Mouse (Mus musculus) ovary, adult 18-20 months (tissue): ENCODE results near the gene Atp6v0d1.
A peak's percentile ranks its signal among the peaks of the same experiment; 100 is the strongest.
"Not testable (repeated sequence)": the region's sequence is repeated elsewhere in the genome, so short reads cannot be mapped to it uniquely, and the experiment has no call there.

Experiments used
- DNase-seq: peaks from one replicate; pipeline ENCODE4 v3.0.0; 2022; ENCODE audit warnings: low spot score, mixed read lengths

Atp6v0d1 gene

DNA sequence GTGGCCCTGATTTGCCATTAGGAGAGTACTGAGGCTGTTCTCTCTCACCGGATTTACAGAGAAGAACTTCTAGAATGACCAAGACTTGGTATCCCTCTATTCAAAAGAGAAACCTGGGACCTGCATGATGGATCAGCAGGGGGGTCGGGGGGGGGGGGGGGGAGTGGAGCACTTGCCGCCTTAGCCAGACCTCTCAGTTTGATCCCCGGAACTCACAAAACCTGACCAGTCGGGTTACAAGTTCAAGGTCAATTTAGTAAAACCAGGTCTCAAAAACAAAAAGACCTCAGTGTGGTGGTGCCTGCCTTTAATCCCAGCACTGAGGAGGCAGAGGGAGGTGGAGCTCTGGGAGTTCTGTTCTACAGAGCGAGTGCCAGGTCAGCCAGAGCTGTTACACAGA is 8.9 kb upstream of the Atp6v0d1 start:
- DNase-seq: no peak

DNA sequence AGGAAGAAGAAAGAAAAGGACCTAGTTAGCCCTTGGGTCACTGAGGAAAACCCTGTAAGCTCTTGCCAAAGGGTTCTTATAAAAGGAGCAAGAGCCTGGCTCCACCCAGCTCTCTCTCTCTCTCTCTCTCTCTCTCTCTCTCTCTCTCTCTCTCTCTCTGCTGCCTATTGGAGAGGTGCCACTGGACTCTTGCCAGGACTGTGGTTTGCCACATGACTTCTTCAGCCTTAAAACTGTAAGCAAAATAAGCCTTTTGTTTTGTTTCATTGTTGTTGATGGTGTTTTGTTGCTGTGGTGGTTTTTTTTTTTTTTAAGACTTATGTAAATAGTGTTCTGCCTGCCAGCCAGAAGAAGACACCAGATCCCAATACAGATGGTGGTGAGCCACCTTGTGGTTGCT is 7.6 kb upstream of the Atp6v0d1 start:
- peak; percentile 37 for DNase-seq

DNA sequence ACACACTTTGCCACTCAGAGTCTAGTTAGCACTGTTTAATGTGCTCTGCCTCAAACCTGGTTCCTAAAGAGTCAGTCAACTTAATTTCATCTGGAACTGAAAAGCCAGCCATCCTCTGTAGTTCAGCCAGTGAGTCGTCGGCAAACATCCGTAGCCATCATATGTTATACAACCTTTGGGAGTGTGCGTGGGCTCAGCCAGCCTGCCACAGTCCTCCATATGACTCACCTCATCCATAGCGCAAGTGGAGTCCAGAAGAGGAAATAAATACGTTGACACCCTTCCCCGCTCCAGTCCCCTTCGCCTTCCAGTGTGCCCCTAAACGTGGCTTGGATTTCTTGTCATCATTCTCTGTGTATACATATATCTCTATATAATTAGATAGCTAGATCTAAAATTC is 6.0 kb upstream of the Atp6v0d1 start:
- DNase-seq: no peak

DNA sequence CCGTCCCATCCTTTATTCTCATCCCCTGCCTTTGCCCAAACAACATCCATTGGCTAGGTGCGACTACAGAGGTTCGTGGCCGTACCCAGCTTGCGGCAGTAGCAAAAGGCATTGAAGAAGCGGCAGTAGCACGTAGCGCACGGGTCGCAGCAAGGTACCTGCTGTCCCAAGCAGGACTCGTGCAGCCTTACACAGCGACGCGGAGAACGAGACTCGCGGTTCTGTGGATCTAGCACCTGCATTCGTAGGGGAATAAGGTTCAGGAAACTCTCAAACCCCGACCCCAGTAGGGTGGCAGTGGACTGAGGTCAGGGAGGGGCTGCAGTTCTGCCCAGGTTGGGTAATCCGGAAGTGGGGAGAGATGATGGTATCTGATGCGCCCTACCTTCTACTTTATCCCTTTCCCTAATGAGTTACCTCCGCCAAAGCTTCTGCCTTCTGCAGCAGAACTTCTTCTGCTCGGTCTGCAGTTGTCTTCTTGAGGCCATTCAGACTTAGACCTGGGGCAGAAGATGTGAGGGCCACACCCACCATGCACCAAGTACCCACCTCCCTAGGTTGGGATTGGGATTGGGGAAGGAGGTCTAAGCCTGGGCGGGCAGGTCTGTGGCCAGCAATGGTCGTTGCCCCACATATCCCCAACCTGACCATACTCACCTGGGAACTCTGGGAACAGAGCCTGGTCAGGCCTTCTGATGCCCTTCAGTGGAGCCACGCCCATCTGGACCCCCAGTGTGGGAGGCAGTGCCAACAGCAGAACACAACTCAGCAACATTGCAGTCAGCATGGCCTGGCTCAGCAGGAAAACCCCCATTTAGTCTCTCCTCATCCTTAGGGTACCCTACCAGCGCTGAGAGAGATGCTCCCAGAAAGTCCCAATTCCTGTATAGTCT is 1.1 kb upstream of the Atp6v0d1 start:
- no peak for DNase-seq

DNA sequence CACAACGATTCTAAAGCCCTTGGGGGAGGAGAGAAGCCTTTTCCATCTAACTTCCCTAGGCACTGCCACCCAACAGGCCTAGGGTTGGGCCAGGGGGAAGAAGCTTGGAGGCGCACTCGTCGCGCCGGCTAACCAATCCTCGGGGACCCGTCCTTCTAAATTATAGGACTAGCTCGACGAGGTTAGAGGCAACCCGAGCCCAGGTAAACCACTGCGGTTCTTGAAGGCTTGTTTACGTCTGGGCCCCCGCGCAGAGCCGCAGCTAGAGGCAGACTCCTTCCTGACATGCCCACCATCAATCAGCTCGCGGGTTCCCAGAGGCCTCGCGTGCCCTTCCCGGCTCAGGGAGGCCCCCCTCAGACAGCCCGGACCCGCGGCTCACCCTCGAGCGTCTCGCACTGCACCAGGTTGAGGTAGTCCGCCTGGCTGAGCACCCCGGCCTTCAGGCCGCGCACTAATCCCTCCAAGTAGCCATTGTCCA is 406 bp downstream of the Atp6v0d1 start:
- peak; percentile 16 for DNase-seq

DNA sequence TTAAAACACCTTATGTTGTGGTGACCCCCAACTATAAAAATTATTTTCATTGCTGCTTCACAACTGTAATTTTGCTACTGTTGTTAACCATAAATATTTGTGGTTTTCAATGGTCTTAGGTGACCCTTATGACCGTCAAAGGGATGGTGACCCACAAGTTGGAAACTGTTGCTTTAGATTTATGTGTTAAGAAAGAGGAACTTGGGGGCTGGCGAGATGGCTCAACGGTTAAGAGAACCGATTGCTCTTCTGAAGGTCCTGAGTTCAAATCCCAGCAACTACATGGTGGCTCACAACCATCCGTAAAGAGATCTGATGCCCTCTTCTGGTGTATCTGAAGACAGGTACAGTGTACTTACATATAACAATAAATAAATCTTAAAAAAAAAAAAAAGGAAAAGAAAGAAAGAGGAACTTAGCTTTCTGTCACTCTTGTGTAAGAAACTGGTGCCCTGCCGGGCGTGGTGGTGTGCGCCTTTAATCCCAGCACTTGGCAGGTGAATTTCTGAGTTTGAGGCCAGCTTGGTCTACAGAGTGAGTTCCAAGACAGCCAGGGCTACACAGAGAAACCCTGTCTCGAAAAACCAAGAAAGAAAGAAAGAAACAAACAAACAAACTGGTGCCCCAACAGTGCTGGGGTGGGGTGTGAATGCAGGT is 1.1 kb downstream of the Atp6v0d1 start:
- DNase-seq: not testable (repeated sequence)

DNA sequence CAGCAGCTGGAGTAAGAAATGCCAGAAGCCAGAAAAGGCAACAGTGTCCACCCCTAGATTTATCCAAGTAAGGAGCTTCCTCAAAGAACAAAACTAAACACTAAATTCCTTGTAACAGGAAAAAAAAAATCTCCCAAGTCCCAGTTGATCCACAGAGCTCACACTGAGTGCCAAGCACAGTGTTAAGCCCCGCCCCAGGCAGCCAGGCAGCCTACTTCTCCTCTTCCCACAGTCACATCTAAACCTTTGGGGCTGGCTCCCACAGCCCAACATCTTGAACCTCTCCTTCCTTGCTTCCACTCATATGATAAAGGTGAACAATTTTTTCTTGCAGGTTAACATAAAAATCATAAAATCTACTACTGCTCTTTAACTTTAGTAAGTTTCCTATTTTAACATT is 2.0 kb downstream of the Atp6v0d1 start:
- no peak for DNase-seq

DNA sequence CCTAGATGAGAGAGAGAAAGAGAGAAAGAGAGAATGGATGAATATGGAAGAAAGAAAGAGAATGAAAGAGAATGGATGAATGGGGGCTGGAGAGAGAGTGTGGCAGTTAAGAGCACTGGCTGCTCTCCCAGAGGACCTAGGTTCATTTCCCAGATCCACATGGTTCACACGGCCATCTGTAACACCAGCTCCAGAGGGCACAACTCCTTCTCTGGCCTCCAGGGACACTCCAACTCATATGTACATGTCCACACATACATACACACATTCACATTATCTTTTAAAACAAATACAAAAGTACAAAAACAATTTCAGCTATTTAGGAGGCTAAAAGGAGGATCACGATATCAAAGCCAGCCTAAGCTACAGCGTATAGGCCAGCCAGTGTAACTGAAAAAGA is 3.0 kb downstream of the Atp6v0d1 start:
- no peak for DNase-seq

DNA sequence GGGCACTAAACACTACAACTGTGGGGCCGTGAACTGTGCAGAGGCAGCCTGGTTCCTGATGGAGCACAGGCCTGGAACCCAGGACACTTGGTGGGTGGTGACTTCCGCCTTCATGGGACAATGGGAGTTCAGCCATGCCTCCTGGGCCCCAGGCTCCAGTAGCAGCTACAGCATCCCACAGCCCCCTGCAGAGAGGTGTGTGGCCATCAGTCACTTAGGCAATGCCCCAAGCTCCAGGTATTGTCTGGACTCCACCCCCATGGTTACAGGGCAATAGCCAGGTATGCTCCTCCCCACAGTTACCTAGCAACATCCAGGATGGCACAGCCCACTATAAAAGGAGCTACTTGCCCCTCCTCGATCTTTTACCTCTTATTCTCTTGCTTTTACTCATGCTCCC is 10.6 kb downstream of the Atp6v0d1 start:
- DNase-seq: no peak

DNA sequence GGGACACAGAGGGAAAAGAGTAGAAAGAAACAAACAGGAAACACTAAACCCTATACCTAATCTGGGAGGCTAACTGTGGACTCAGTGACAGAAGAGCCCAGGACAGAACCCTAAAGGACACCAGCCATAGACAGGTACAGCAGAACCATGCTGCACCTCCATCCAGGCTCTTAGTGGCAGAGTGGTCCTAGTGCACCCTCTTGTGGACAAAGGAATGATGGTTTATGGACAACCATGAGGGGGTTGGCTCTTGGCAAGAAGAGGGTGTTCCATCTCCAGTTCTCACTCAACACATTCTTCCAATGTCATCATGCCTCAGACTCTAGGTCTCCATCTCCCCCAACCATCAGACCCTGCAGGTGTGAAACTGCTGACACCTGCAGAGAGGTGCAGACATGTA is 11.8 kb downstream of the Atp6v0d1 start:
- DNase-seq: no peak

DNA sequence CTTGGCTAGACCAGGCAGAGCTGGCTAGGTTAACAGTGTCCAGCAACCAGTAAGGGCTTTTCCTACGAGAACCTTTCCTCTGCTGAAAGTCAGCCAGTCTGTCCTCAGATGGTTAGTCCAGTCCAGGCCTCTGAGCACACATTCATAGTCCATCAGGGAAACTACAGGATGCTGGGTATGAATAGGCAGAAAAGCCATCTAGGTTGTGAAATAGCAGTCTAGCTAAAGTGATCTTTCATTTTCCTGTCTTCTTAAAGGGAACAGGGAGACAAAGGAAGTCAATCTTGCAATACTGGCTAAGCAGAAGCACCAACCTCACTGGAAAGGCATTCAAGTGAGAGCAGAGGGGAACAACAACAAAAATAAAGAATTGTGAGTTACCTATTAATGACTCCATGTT is 13.0 kb downstream of the Atp6v0d1 start:
- DNase-seq: no peak

DNA sequence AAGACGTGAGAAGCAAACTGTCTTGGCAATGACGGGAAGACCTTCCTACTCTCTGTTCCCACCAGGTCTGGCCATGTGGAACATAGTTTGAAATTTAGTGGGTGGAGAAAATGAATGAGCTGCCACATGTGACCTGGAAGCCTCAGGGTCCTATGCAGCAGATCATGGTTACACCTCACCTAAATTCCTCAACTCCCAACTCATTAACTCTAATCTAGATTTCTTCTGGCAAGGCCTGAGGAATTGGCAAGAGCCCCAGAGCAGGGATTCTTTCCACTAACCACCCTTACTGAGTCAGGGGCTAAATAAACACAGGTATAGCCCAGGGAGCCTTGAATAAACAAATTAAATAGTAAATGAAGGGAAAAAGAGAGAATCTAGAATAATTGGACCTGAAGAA is 13.8 kb downstream of the Atp6v0d1 start:
- no peak for DNase-seq

DNA sequence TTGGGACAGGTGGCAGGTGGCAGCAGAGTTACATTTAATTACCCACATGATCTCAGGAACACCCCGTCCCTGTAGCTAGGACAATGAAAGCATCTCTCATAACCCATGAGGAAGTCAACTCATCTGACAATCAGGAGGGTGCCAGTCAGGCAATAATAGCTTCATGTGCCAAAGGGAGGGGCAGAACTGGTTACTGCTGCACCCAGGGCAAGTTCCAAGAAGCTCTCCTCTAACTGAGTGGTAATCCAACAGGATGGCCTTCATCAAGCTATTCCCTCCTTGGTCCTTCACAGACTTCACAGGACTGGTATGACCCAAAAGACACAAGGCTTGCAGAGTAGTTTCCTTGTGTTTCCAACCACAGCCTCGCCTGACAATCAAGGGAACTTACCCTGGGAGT is 15.8 kb downstream of the Atp6v0d1 start:
- no peak for DNase-seq

DNA sequence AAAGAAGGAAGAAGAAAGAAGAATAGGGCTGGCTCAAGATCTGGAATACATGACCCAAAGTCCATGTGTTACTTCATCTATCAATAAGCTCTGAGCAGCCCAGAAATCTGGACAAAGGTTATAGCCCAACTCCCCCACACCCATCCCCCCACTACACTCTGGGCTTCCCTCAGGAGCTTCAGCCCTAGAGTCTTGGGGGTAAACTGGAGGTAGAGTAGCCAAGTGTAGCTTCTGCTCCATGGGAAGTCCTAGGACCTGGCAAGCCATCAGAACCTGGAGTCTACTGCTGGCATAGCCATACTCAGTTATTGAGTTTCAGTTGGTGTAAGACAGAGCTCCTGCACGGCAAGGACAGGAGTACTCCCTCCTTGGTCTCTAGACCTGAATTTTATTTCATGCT is 16.3 kb downstream of the Atp6v0d1 start:
- DNase-seq: no peak

DNA sequence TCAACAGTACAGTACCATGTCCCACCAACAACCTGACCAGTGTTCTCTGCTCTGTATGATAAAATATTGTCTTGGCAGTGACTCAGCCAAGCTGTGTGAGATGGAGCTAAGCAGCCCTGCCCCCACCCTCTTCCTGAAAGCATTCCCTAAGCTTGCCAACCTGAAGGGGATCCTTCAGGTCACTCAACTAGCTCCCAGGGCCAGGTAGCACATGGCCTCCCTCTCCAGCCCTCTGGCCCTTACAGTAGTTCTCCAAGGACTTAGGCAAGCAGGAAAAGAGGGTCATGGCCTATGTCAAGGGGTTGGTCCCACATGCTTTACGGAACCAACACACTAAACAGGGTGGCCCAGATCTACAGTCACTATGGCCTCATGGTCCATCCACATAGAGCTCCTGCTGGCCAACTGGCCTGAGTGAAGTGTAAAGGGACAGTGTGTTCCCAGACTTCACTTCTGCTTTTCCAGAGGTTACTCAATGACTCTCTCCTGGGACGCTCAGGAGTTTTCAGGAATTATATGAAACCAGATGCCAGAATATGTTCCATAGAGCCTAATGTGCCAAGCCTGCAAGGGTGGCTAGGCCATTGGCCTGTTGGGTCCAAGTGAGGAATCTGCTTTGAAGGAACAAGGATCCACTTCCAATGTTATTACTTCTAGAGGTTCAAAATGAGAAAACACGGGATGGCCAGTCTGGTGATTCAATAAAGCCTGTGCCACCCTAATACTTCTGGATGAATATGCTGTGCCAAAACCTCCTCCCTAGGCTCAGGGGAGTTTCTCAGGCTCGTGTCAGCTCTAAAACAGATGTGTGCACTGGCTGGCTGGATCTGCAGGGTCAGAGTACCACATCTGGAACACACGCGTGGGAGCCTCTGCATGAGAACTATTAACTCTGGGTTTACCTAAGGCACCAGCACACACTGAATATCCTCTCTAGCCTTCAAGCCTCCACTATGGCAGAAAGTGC is 19.2 kb downstream of the Atp6v0d1 start:
- no peak for DNase-seq

DNA sequence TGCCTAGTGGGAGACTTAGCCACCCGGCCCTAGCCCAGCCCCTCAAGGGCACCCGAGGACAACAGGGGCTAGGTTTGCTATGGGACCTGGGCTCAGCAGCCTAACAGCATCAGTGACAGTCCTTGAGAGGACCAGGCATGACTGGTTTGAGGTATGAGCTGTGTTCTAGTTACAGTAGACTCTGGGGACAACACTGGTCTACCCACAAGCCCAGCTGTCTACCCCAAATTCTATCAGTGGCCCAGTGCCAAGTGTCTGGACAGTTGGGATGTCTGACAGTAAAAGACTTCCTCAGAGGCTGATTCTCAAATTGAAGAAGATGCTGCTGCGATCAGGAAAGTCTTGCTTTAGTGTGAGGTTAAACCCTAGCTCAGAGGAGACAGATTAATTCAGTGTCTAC is 20.6 kb downstream of the Atp6v0d1 start:
- DNase-seq: no peak

DNA sequence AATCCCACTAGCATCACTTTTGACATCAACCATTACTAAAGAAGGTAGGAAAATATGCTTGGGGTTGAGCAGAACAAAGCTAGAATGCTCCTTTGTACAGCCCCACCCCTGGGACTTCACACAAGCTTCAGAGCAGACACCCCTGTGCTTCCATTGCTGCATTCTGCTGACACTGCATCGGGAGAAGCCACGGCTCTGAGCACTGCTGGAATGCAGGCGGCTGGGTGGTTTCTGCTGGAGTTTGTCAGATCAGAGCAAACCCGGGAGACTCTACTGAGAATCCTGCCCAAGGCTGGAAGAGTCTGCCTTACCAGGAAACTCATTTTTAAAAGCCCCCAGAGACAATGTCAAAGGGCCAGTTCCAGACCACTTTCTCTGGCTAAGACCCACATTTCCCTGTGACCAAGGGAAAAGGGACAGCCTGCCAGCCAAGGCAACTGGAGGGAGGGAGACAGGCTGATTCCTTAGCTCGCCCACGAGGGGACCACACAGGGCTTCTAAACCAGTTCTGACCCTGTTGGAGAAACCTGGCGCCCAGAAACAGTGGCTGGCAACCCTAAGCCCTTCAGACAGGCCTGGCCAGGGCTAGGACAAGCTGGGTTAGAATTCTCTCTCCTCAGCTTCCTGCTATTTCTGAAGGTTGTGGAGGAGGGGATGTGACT is 21.2 kb downstream of the Atp6v0d1 start:
- DNase-seq: no peak

DNA sequence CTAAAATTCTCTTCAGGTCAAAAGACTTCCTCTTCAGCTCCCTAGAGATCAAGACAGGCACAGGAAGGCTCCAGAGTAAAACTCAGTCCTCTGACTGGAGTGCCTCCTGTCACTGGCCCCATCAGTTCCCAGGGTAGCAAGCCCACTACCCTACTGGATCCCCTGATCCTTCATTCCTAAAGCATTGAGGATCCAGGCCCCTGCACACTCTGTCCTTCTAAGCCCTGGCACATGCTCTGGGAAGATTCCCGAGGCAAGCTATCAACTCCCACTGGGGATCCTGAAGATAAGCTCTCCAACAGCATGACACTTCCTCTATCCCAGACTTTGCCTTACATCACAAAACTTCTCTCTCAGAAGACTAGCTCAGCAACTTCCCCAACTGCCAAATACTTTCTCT is 22.1 kb downstream of the Atp6v0d1 start:
- DNase-seq: no peak

DNA sequence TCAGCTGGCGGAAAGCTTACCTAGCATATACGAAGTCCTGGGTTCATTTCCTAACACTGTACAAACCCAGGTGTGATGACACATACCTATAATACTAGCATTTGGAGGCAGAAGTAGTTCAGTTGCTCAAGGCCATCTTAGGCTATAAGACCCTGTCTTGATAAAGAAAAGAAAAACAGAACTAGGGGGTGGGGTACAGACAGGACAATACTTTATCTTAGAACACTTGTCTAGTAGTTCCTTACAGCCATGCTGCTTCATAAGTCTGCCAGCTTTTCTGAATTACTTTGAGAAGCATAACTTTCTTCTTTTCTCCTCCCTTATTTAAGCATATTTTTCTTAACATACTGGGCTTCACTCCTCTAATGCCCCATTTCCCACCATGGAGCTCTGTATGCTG is 23.0 kb downstream of the Atp6v0d1 start:
- DNase-seq: no peak

DNA sequence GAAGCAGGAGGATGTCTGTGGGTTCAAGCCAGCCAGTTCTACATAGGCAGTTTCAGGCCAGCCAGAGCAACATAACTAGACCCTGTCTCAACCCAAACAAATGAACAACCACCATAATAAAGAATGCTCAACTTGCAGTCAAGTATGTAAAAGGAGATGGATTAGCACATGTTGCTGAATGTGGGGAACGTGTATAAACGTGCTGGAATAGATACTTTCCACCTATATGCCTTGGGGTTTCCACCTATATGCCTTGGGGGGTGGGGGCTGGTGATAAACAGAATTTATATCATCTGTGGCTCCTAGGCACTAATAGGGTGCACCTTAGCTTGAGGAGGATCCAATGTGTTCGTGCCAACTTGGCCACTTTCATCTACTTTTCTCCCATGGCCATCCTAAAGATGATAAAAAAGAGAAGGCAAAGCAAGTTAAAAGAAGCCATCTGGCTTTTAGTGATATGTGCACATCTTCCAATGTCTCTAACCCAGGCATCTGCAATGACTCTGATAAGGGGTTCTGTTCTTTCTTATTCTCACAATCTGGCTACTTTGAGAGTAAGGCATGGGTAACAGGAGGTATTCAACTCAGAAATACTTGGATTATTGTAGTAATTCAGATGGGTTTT is 23.7 kb downstream of the Atp6v0d1 start:
- DNase-seq: no peak

DNA sequence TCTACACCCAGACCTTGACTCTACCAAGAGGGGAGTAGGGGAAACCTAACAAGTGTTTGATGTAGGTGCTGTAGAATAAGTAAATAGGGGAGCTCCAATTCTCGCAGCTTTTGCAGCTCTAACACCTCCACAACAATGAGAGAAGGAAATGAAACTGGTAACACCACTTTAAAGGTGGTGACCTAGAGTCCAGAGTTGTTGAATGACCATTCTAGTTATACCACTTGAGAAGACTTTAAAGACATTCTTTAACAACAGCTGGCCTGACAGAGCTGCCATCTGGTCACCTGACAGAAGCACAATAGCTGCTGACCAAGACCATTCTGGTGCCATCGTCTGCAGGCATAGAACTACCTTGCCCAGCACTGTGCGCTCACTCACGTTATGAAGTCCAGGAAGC is 26.9 kb downstream of the Atp6v0d1 start:
- DNase-seq: no peak
